Mouse (Mus musculus): ENCODE measurements around the gene Lpin1.

DNA sequence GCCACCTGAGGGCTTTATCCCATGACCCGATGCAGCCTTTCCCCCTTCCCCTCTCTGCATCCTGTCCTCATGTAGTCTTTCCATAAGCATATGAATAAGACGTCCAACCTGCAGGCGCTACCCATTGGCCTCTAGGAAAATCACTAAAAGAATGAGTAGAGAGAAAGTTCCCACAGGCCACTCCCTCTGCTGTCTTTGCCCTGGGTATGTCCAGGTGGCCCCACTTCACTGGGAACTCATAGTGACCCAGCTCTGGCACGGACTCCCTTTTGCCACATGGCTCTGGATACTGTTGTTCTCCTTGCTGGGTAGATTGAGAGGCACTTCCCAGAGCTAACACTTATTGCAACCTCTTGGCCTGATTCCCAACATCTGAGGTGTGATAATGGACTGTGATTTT lies 44.8 kb upstream of the Lpin1 start:
- TF ChIP-seq CTCF (IDR thresholded peaks at IDR 0.05; ENCODE audit: borderline replicate concordance, insufficient read depth, low read depth, low read length) (no peak), POLR2A (IDR thresholded peaks at IDR 0.05; ENCODE audit: borderline replicate concordance, insufficient read depth, low read length) (no peak)

All from cerebellum, adult 2 months (tissue).